Mouse (Mus musculus): ENCODE measurements around the gene Gfm2. TPM values are rescaled to one million over a fixed set of nuclear protein-coding genes. Genes with fewer than 3 reads are reported as not detected.
A peak's percentile ranks its signal among the peaks of the same experiment; 100 is the strongest.

The Gfm2 gene
- total and polyA plus RNA-seq, 2 experiments: 25.9 to 41.1 TPM

DNA sequence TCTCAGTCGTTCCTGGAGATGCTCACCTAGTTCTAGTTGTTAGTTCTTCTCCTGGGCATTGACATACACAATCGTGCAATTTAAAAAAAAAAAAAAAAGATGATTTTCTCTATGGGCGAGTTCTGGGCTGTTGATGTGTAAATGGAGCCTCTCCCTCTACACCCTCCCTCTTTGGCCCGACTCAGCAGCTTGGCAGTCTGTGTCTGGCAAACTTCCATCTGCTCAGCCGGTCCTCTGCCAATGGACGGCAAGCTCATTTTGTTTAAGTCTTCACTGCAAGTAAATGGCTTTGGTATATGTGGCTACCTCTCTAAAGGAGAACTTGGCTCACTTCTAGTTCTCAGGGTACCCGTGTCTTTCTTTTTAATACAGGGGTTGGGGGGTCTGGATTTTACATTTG is 55.7 kb downstream of the Gfm2 start:
- DNase-seq (ENCODE audit: extremely low read depth, low read depth, low spot score): peak; percentile 62
- H3K79me2 ChIP-seq (ENCODE audit: control insufficient read depth, insufficient read depth, low read length): no peaks in the 10 kb centered on the region
- no peaks in the 10 kb centered on the region for H3K27me3 ChIP-seq (ENCODE audit: control insufficient read depth, insufficient read depth, low read length)
- H3K9ac ChIP-seq (ENCODE audit: low read depth, low read length): no peak overlapping the region
- H3K36me3 ChIP-seq (ENCODE audit: control insufficient read depth, insufficient read depth, low read length): peaks cover 2% of the 10 kb centered on the region; the same call in 1 of the 2 replicates
- peaks cover 2% of the 10 kb centered on the region; the same call in 1 of the 2 replicates for H3K4me1 ChIP-seq (ENCODE audit: control insufficient read depth, insufficient read depth, low read length)
- H3K4me3 ChIP-seq (ENCODE audit: insufficient read depth, low read depth, low read length): no peak overlapping the region
- 40% methylated on average over 7 of the region's 7 CpGs for WGBS
- TF ChIP-seq CTCF (IDR thresholded peaks at IDR 0.05; ENCODE audit: low read depth, low read length) (no peak), POLR2A (IDR thresholded peaks at IDR 0.05; ENCODE audit: extremely low read depth, insufficient read depth, low read length) (no peak)
- no peak overlapping the region for H3K27ac ChIP-seq (replicated peaks; ENCODE audit: insufficient read depth, low read depth, low read length)

DNA sequence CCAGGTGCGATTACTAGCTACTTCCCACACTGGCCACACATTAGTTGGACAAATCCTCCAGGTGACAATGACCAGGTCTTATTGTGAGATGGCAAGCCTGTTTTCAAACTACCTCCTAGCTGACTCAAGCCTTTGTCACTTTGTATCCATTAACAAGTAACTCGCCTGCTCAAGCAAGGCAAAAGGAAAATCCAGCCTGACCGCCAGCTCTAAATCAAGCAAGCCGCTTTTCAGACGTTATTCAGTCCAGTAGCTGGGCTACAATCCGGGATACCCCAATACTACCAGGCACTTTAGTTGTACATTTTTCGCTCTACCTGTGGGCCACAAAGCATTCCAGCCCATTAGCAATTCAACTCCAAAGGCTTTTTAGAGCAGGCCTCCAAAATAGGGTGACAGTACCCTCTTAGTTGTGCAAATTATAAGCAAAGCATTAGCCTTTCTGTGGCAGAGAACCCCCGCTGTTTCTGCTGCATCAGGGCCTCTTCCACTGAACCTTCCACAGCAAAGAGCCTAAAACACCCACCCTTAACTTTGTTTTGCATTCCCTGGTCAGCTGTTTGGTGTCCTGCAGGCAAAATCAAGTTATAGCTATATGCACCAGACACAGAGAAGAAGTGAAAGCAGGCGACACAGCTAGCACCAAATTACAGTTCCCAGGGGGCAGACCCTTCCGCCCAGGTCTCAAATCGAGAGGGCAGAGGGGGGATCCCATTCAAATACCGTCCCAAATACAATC is 58.6 kb downstream of the Gfm2 start:
- H3K27me3 ChIP-seq (ENCODE audit: control insufficient read depth, insufficient read depth, low read length): no peaks in the 10 kb centered on the region
- peaks cover 2% of the 10 kb centered on the region; the same call in 1 of the 2 replicates for H3K4me1 ChIP-seq (ENCODE audit: control insufficient read depth, insufficient read depth, low read length)
- whole genome bisulfite sequencing: 92% methylated on average over 12 of the region's 12 CpGs
- no peak for DNase-seq (ENCODE audit: extremely low read depth, low read depth, low spot score)
- H3K27ac ChIP-seq (replicated peaks; ENCODE audit: insufficient read depth, low read depth, low read length): no peak overlapping the region
- H3K36me3 ChIP-seq (ENCODE audit: control insufficient read depth, insufficient read depth, low read length): no peaks in the 10 kb centered on the region
- H3K9ac ChIP-seq (ENCODE audit: low read depth, low read length): no peak overlapping the region
- H3K4me3 ChIP-seq (ENCODE audit: insufficient read depth, low read depth, low read length): no peak overlapping the region
- H3K79me2 ChIP-seq (ENCODE audit: control insufficient read depth, insufficient read depth, low read length): no peaks in the 10 kb centered on the region
- TF ChIP-seq CTCF (IDR thresholded peaks at IDR 0.05; ENCODE audit: low read depth, low read length) (no peak), POLR2A (IDR thresholded peaks at IDR 0.05; ENCODE audit: extremely low read depth, insufficient read depth, low read length) (no peak)

DNA sequence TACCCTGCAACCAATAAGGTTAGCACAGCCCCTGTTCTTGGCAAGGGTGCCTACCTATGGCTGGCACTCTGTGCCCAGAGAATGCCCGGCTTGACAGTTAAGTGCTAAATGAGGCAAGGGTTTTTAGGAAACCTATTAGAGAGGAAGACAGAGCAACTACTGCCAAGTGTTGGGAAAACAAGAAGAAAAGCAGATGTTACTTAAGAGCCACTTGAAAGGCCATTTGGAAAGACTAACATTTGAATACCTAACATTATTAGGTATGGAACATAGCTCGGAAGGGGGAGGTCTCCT is 59.1 kb downstream of the Gfm2 start:
- no peaks in the 10 kb centered on the region for H3K79me2 ChIP-seq (ENCODE audit: control insufficient read depth, insufficient read depth, low read length)
- H3K9ac ChIP-seq (ENCODE audit: low read depth, low read length): no peak overlapping the region
- peaks cover 2% of the 10 kb centered on the region; the same call in 1 of the 2 replicates for H3K4me1 ChIP-seq (ENCODE audit: control insufficient read depth, insufficient read depth, low read length)
- no peak overlapping the region for H3K4me3 ChIP-seq (ENCODE audit: insufficient read depth, low read depth, low read length)
- no peak overlapping the region for H3K27ac ChIP-seq (replicated peaks; ENCODE audit: insufficient read depth, low read depth, low read length)
- DNase-seq (ENCODE audit: extremely low read depth, low read depth, low spot score): no peak
- H3K27me3 ChIP-seq (ENCODE audit: control insufficient read depth, insufficient read depth, low read length): no peaks in the 10 kb centered on the region
- no peak for TF ChIP-seq POLR2A (IDR thresholded peaks at IDR 0.05; ENCODE audit: extremely low read depth, insufficient read depth, low read length)
- TF ChIP-seq CTCF (IDR thresholded peaks at IDR 0.05; ENCODE audit: low read depth, low read length): no peak
- 95% methylated on average over 2 of the region's 2 CpGs for WGBS
- no peaks in the 10 kb centered on the region for H3K36me3 ChIP-seq (ENCODE audit: control insufficient read depth, insufficient read depth, low read length)

DNA sequence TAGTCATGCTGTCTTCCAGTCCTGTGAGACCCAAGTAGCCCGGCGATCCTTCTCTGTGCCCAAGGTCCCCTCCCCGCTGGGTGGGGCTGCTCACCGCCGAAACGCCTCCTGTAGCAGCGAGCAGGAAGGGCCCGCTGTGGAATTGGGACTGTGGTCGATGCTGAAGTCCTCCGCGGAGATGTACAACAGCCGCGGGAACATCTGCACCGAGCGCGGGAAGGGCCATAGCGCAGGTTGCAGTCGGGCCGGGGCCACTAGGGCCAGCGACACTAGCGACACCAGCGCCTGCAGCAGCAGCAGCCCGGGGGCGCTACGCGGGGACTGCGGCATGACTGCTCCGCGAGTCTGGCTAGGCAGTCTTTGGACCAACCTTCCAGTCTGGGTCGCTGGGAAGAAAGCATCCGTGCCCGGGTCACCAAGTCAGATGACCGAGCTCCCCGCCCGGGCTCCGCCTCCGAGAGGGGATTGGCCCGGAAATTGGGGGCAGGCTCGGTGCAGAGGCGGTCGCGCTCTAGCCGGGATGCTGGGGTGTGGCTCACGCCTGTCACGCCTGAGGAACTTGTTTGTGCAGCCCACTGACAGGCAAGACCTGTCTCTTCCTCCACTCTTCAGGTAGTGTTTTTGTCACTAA is 60.3 kb downstream of the Gfm2 start, which contains the start of gene Hexb:
Gene Hexb, minus strand, starts transcription at position 426 of the 631 bp plus-strand sequence.
- Histone ChIP-seq H3K27me3 (ENCODE audit: control insufficient read depth, insufficient read depth, low read length) (no peaks in the 10 kb centered on the region), H3K27ac (replicated peaks; ENCODE audit: insufficient read depth, low read depth, low read length) (no peak within 1 kb of the TSS), H3K79me2 (ENCODE audit: control insufficient read depth, insufficient read depth, low read length) (no peaks in the 10 kb centered on the region), H3K36me3 (ENCODE audit: control insufficient read depth, insufficient read depth, low read length) (no peaks in the 10 kb centered on the region), H3K9ac (ENCODE audit: low read depth, low read length) (peak within 1 kb of the TSS; percentile 71), H3K4me1 (ENCODE audit: control insufficient read depth, insufficient read depth, low read length) (peaks cover 2% of the 10 kb centered on the region; the same call in 1 of the 2 replicates), H3K4me3 (ENCODE audit: insufficient read depth, low read depth, low read length) (peak within 1 kb of the TSS; percentile 67)
- under 1% methylated on average over 45 of the region's 45 CpGs for WGBS
- TF ChIP-seq POLR2A (IDR thresholded peaks at IDR 0.05; ENCODE audit: extremely low read depth, insufficient read depth, low read length) (no peak), CTCF (IDR thresholded peaks at IDR 0.05; ENCODE audit: low read depth, low read length) (peak; percentile 28)
- peak; percentile 69 for DNase-seq (ENCODE audit: extremely low read depth, low read depth, low spot score)

DNA sequence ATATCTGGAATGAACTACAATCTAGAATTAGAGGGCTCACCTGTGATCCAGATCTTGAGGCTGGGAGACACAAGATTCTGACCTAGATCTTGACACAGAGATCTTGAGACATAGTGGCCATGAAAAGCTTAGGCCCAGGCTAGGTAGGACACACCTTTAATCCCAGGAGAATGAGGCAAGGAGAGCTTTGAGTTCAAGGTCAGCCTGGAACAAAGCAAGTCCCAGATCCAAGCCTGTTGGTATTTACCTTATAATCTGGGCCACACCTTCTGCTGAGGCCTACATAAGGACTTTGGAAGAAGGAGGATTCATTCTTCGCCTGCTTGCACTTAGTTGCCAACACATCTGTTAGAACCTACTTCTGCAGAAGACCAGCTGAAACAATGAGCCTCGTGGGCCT is 61.4 kb downstream of the Gfm2 start:
- Histone ChIP-seq H3K9ac (ENCODE audit: low read depth, low read length) (no peak overlapping the region), H3K36me3 (ENCODE audit: control insufficient read depth, insufficient read depth, low read length) (no peaks in the 10 kb centered on the region), H3K4me3 (ENCODE audit: insufficient read depth, low read depth, low read length) (no peak overlapping the region), H3K79me2 (ENCODE audit: control insufficient read depth, insufficient read depth, low read length) (no peaks in the 10 kb centered on the region), H3K27me3 (ENCODE audit: control insufficient read depth, insufficient read depth, low read length) (no peaks in the 10 kb centered on the region), H3K27ac (replicated peaks; ENCODE audit: insufficient read depth, low read depth, low read length) (no peak overlapping the region), H3K4me1 (ENCODE audit: control insufficient read depth, insufficient read depth, low read length) (peaks cover 2% of the 10 kb centered on the region; the same call in 1 of the 2 replicates)
- no peak for DNase-seq (ENCODE audit: extremely low read depth, low read depth, low spot score)
- TF ChIP-seq CTCF (IDR thresholded peaks at IDR 0.05; ENCODE audit: low read depth, low read length) (no peak), POLR2A (IDR thresholded peaks at IDR 0.05; ENCODE audit: extremely low read depth, insufficient read depth, low read length) (no peak)
- 88% methylated on average over 2 of the region's 2 CpGs for WGBS

DNA sequence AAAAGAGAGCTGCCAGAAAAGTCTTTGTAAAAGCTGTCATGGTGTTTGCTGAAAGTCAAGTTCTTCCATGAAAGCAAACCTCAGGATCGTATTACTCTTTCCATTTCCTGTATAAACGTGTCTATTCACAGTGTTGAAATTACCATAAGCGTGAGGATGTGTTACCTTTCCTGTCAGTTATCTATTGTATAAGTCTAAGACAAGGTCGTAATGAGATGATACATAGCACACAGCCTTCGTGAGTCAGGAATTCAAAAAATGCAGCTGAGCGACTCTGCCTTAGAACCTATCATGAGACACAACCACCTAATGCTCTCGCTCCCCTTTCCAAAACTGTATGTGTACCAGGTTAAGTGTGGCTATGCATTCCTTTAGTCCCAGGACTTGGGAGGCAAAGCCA is 63.3 kb downstream of the Gfm2 start:
- H3K9ac ChIP-seq (ENCODE audit: low read depth, low read length): no peak overlapping the region
- H3K4me1 ChIP-seq (ENCODE audit: control insufficient read depth, insufficient read depth, low read length): peaks cover 6% of the 10 kb centered on the region; the same call in 1 of the 2 replicates
- H3K79me2 ChIP-seq (ENCODE audit: control insufficient read depth, insufficient read depth, low read length): no peaks in the 10 kb centered on the region
- no peaks in the 10 kb centered on the region for H3K27me3 ChIP-seq (ENCODE audit: control insufficient read depth, insufficient read depth, low read length)
- no peaks in the 10 kb centered on the region for H3K36me3 ChIP-seq (ENCODE audit: control insufficient read depth, insufficient read depth, low read length)
- no peak for DNase-seq (ENCODE audit: extremely low read depth, low read depth, low spot score)
- 73% methylated on average over 7 of the region's 7 CpGs for WGBS
- TF ChIP-seq POLR2A (IDR thresholded peaks at IDR 0.05; ENCODE audit: extremely low read depth, insufficient read depth, low read length): no peak
- no peak for TF ChIP-seq CTCF (IDR thresholded peaks at IDR 0.05; ENCODE audit: low read depth, low read length)
- no peak overlapping the region for H3K4me3 ChIP-seq (ENCODE audit: insufficient read depth, low read depth, low read length)
- H3K27ac ChIP-seq (replicated peaks; ENCODE audit: insufficient read depth, low read depth, low read length): no peak overlapping the region

Data from liver, adult 2 months (tissue).